Mouse (Mus musculus): ENCODE measurements at regions not wholly inside any gene's neighbourhood (a gene's known extent, or its start where the extent isn't known, plus 50 kb on each side); places are given as distances from the start of the nearest gene placed in this dataset.

GRCm38 (mm10) chr11:24804623-24805023 lies 726.8 kb downstream of the Bcl11a start:
- no peak for DNase-seq (ENCODE audit: low spot score)

GRCm38 (mm10) chr11:24829578-24830401 lies 751.9 kb downstream of the Bcl11a start:
- no peak for DNase-seq (ENCODE audit: low spot score)

- DNase-seq (ENCODE audit: low spot score) = no peak
Observed at GRCm38 (mm10) chr11:24830484-24830883, 752.6 kb downstream of the Bcl11a start.

GRCm38 (mm10) chr11:24843839-24844738 lies 766.2 kb downstream of the Bcl11a start:
- no peak for DNase-seq (ENCODE audit: low spot score)

GRCm38 (mm10) chr11:24856991-24857390 lies 779.1 kb downstream of the Bcl11a start:
- DNase-seq (ENCODE audit: low spot score) = no peak

- no peak for DNase-seq (ENCODE audit: low spot score)
Observed at GRCm38 (mm10) chr11:24864637-24865036, 786.8 kb downstream of the Bcl11a start.

- no peak for DNase-seq (ENCODE audit: low spot score)
Observed at GRCm38 (mm10) chr11:24865067-24865796, 787.4 kb downstream of the Bcl11a start.

All from c-Kit-positive CD71-positive TER-119-positive erythroid progenitor cells, embryonic 14.5 days (primary cell).